Mouse (Mus musculus) adipocyte (in vitro differentiated cells): ENCODE measurements around the gene Ush1g.

Experiments
- DNase-seq: peaks from one replicate; pipeline ENCODE4 v3.0.0-alpha.2; 2016; ENCODE audit warnings: low spot score

Ush1g gene

DNA sequence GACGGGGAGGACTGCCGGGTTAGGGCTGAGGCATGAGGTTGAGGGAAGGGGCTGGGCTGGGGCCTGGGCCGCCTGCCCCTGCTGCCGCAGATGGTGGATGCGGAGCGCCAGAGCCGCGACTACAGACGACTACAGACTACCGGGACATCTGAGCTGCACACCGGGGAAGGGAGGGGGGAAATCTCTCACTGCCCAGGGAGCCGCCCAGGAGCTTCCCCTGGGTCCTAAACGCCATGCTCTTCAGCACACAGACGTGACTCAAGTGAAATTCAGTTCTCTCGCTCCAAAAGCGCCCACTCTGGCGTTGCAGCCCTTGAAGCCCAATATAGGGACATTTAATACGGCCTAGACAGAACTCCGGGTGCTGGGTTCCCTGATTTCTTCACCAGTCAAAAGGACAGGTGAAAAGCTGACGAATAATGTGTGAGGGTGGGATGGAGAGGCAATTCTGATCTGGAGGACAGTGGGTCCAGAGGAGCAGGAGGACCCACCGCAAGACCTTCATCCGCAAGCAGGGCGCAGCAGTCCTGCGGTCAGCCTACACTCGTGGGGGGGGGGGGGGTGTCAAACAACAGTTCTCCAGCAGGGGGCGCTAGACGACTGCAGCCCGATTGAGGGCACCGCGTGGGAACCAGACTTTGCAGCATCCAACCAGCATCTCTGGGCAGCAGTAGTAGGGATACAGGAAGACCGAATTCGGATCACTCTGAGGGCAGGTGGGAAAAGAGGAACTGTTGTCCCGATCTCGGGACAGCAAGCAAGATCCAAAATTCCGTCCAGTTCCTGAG is at the start of gene Ush1g:
Gene Ush1g, minus strand, starts transcription at position 136 of the 788 bp plus-strand sequence.
- DNase-seq: peak; percentile 63

DNA sequence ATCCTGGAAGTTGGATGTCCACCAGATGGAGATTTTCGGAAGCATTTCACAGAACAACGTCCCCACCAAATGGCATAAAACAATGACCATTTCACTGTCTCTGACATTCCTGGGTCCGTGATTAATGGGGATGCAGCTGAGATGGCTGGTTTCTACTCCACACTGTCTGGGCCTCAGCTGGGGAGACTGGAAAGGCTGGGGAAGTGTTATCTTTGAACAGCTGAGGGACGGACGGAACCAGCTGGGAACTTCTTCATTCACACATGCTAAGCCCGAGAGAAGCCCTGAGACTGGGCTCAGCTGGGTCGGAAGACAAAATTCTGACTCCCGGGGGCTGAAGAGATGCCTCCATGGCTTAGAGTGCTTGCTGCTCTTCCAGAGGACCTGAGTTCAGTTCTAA is 49.5 kb upstream of the Ush1g start:
- no peak for DNase-seq

DNA sequence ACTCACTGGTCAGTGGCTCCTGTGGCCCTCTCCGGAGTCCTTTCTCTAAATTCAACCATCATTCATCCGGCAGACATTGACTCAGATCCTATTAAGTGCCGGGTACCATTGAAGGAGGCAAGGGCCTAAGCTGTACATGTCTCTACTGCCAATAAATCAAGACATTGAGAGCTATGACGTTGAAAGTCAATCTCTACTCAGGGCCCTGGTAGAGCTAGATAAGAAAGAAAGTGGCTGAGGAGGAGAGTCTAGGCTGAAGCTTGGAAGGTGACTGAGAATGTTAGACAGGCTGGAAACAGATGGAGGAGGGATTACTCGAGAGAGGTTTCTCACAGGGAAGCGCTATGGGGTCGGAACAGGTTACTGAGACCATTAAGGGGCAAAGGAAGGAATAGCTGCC is 48.5 kb upstream of the Ush1g start:
- no peak for DNase-seq

GRCm38 (mm10) chr11:115367395-115367944 is 45.6 kb upstream of the Ush1g start, which contains the start of gene Hid1:
Gene Hid1 (minus strand): TSS chr11:115367756.
- DNase-seq: no peak

DNA sequence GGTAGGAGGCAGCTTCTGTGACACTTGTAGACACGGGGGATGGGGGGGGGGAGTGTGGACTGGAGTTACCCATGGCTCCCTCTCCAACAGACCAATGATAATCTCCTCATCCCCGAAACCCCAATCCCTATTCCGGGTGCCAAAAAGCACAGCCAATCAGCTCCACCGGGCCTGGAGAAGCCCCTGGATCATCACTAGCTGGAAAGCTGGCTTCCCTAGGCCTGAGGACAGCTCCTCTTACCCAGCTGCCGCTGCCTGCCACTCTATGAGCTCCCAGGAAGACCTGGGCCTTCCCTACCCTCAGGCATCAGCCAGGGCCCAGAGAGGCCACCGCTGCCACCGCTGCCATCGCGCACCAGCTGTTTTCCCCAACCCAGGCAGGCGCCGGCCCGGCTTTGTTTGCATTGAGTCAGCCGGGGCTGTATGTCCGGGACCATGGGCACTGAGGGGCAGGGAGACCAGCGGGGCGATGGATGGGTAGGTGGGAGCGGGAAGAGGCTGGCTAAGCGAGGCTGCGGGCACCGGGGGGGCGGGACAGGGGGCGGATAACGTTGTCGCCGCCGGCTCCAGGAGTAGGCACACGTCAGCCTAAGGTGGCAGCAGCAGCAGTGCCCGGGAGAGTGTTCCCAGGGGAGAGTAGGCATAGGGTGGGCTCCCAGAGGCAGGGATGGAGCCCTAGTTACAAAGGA is 45.0 kb upstream of the Ush1g start:
- no peak for DNase-seq

- no peak for DNase-seq
Measured at GRCm38 (mm10) chr11:115366039-115366705, 44.3 kb upstream of the Ush1g start.

DNA sequence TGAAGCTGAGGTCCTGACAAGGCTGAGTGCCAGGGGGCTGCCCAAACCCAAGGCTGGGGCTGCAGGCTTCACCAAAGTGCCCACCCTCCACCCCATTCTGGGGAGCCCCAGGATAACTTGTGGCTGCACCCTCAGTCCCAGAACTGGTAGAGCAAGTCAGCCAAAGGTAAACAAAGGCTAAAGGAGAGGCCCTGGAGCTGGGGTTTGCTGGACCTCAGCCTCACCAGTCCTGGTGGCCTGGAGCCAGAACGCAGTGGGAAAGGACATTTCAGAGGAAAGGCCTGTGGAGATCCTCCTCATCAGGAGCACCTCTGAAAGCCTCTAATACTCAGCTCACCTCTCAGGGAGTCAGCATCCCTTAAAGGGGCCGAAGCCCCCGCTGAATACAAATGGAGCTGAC is 42.3 kb upstream of the Ush1g start:
- DNase-seq: no peak

DNA sequence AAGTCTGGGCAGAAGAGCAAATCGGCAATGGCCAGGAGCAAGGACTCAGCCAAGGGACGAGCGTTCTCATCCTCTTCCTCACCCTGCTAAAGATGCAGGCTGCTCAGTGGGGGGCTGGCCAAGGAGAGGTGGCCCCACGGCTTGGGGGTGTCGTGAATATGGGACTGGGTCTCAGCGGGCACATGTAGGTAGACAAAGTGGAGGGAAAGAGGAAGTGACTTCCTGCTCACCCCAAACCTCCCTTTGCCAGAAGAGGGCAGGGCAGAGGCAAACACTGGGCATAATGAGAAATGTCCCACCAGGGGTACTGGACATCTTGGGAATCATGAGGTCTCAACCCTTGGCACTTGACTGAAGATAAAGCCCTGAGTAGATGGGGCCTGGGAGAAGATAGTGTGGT is 37.9 kb upstream of the Ush1g start:
- DNase-seq: no peak

DNA sequence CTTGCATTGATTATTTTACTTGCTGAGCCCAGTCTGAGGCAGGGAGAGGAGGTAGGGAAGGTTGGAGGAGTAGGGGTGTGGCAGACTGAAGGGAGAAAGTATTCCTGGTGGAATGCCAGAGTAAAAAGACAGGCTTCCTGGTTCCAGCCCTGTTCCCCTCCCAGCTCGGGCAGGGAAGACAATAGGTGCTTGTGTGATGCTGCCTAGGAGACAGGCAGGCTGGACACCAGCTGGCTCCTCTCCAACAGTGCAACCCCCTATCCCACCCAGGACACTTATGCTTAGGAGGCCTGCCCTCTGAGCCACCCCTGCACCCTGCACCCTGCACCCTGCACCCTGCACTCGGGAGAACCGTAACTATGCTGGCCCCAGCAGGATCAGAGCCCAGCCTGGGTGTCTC is 37.5 kb upstream of the Ush1g start:
- no peak for DNase-seq

GRCm38 (mm10) chr11:115358468-115358867 is 36.6 kb upstream of the Ush1g start:
- DNase-seq: peak; percentile 85

GRCm38 (mm10) chr11:115354183-115354582 is 32.3 kb upstream of the Ush1g start:
- DNase-seq: peak; percentile 83

GRCm38 (mm10) chr11:115353375-115353774 is 31.5 kb upstream of the Ush1g start:
- DNase-seq: no peak

GRCm38 (mm10) chr11:115349976-115350375 is 28.1 kb upstream of the Ush1g start:
- no peak for DNase-seq

DNA sequence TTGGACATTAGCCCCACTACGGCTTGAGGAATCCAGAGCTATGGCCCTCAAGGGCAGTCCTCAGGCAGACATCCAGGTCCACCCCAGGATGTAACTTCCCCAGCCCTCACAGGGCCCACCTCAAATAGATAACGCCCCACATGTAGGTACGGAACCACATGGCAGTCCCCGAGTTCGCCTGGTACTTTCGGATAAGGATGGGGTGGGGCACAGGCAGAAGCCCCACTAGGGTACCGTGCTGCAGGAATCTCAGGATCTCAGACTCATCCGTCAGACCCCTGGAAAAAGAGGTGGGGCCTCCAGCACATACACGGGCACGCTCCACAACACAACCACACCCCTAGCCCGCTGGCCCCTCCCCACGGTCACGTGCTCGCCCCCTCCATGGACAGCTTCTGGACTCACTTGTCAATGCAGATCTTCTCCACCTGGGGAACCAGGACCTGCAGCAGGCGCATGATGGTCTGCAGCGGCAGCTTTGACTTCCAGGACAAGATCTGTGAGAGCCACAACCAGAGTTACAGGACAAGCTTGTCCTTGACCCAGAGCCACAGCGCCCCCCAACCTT is 26.9 kb upstream of the Ush1g start:
- DNase-seq: no peak

- peak; percentile 16 for DNase-seq
Measured at GRCm38 (mm10) chr11:115345515-115345914, 23.7 kb upstream of the Ush1g start.

- no peak for DNase-seq
Measured at GRCm38 (mm10) chr11:115344967-115345366, 23.1 kb upstream of the Ush1g start.

DNA sequence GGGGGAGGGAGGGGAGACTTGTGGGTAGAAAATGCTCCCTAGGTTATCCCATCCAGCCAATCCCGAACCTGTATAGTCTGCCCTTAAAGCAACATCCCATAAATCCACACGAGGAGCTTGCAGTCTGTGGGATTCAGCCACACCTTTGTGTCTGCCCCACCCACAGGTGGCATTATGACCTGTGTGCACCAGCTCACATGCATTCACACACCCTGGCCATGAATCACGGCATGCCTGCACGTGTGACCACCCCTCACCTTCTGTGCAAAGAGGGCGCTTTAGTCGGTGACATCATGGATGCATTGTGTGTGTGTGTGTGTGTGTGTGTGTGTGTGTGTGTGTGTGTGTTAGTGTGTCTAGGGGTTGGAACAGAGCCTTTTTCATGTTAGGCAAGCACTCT is 20.0 kb upstream of the Ush1g start:
- DNase-seq: no peak

GRCm38 (mm10) chr11:115341246-115341645 is 19.4 kb upstream of the Ush1g start:
- no peak for DNase-seq

- no peak for DNase-seq
Measured at GRCm38 (mm10) chr11:115337826-115338225, 16.0 kb upstream of the Ush1g start.

- DNase-seq: no peak
Measured at GRCm38 (mm10) chr11:115337350-115337749, 15.5 kb upstream of the Ush1g start.

- DNase-seq: no peak
Measured at GRCm38 (mm10) chr11:115336115-115336514, 14.3 kb upstream of the Ush1g start.

GRCm38 (mm10) chr11:115335223-115335622 is 13.4 kb upstream of the Ush1g start:
- DNase-seq: no peak
